Mouse (Mus musculus): ENCODE data around the gene Atad1. TPM values are rescaled to one million over a fixed set of nuclear protein-coding genes. Genes with fewer than 3 reads are reported as not detected.

Gene Atad1
- total and polyA plus RNA-seq, 2 experiments from 2014 or later, result 61.5 to 107 TPM

DNA sequence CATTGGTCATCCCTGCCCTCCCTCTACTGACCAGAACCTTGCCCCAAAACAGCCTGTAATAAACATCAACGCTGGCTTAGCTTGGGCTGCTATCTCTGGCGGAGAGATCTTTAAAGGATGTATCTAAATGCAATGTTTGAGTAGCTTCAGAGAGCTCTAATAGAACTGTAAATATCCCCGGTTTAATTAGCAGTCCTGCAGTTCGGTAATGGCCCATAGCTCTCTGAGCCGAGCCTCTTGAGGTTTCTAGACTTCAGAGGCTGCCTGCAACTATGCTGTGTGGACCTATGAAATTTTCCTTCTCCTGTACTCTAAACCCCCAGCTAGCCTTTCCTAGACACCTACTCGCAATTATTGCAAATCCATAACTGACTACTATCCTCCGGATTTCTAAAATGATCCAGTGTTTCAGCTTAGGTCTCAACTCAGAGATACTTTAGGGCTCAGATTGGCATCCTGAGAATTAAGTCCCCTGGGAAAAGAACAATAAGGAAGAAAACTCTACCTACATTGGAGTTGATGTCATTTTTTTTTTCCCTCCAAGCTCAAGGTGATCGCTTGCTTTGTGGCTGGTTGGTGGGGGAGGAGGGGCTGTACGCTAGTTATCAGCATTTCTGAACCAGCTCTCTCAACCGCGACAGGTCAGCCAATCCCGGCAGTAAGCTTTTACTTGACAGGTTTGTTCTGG is 15.7 kb upstream of the Atad1 start:
- no peak for ATAC-seq (ENCODE audit: insufficient read depth, low read depth)
- H3K27me3 ChIP-seq (ENCODE audit: control insufficient read depth, insufficient read depth, low read length), result 0 out of 2 replicates have a peak, but pooled peaks cover 5% of the 10 kb centered on the region
- H3K4me3 ChIP-seq (ENCODE audit: low read depth, low read length), result peak overlapping the region; percentile 82
- H3K9me3 ChIP-seq (replicated peaks; ENCODE audit: control insufficient read depth, low read length), result no peaks in the 10 kb centered on the region
- peak; percentile 78 for DNase-seq (ENCODE audit: low spot score)
- peak overlapping the region; percentile 97 for H3K27ac ChIP-seq (ENCODE audit: low read depth)
- 8% methylated on average over 12 of the region's 12 CpGs for WGBS
- peak overlapping the region; percentile 99 for H3K4me2 ChIP-seq (ENCODE audit: low read depth, low read length)
- TF ChIP-seq CTCF (IDR thresholded peaks at IDR 0.05; ENCODE audit: low read depth), result no peak
- no peak for TF ChIP-seq EP300 (IDR thresholded peaks at IDR 0.05; ENCODE audit: low read depth)
- H3K9ac ChIP-seq (replicated peaks; ENCODE audit: low read depth, low read length), result peak overlapping the region; percentile 72
- no peaks in the 10 kb centered on the region for H3K36me3 ChIP-seq (replicated peaks; ENCODE audit: control insufficient read depth, insufficient read depth, low read length)
- H3K4me1 ChIP-seq (ENCODE audit: control insufficient read depth, insufficient read depth), result peaks cover 14% of the 10 kb centered on the region

DNA sequence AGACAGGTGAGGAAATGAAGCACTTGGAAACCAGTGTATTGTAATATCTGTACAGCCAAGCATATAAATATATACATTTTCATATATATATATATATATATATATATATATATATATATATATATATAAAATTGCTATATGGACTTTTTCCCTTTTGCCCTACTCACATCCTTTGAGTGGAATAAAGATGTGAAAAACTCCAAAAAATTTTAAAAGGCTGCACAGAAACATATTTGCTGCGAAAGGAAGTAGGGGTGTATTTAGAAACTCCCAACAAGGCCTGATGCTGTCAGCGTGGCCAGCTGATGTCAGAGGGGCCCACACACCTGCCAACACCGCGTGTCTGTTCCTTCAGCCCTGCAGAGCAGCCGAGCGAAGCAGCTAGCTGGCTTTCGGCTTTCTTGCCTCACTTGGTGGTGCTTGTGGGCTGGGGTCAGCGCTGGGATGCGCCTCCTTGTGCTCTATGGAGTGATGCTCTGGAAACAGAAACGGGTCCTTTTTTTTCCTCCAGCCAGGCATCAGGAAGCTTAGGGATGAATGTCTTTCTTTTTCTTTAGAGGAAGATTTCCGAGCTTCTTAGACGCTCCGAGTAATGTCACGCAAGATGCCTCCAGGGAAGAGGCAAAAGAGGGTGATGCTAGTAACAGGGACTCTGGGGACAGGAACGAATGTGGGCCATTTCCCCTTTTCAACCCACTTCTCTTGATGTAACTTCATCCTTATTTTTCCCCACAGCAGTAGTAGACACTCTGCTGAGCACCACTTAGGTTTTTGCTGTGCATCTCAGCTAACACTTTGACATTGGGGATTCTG is 14.8 kb upstream of the Atad1 start:
- TF ChIP-seq EP300 (IDR thresholded peaks at IDR 0.05; ENCODE audit: low read depth) (no peak), CTCF (IDR thresholded peaks at IDR 0.05; ENCODE audit: low read depth) (no peak)
- no peak overlapping the region for H3K9ac ChIP-seq (replicated peaks; ENCODE audit: low read depth, low read length)
- DNase-seq (ENCODE audit: low spot score) (no peak), ATAC-seq (ENCODE audit: insufficient read depth, low read depth) (no peak)
- H3K9me3 ChIP-seq (replicated peaks; ENCODE audit: control insufficient read depth, low read length), result no peaks in the 10 kb centered on the region
- peaks cover 9% of the 10 kb centered on the region; the same call in 1 of the 2 replicates for H3K4me1 ChIP-seq (ENCODE audit: control insufficient read depth, insufficient read depth)
- no peak overlapping the region for H3K4me3 ChIP-seq (ENCODE audit: low read depth, low read length)
- H3K27ac ChIP-seq (ENCODE audit: low read depth), result no peak overlapping the region
- WGBS, result 44% methylated on average over 15 of the region's 15 CpGs
- H3K4me2 ChIP-seq (ENCODE audit: low read depth, low read length), result no peak overlapping the region; the same call in 1 of the 2 replicates
- no peaks in the 10 kb centered on the region for H3K36me3 ChIP-seq (replicated peaks; ENCODE audit: control insufficient read depth, insufficient read depth, low read length)
- 0 out of 2 replicates have a peak, but pooled peaks cover 5% of the 10 kb centered on the region for H3K27me3 ChIP-seq (ENCODE audit: control insufficient read depth, insufficient read depth, low read length)

DNA sequence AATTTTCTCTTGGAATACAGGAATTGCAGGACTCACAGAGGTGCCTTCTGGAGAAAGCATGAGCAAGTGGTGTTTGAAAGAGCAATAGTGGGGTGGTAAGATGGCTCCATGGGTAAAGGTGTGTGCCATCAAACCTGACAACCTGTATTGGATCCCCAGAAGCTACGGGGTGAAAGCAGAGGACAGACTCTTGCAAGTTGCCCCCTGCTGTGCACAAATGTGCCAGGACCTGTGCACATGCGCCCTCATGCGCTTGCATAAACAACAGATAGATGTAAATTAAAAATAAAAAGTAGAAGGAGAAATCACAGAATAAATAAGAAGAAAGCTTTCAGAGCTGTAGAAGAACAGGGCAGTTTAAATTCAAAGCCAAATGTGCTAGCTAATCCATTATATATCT is 13.8 kb upstream of the Atad1 start:
- Histone ChIP-seq H3K4me3 (ENCODE audit: low read depth, low read length) (no peak overlapping the region), H3K9me3 (replicated peaks; ENCODE audit: control insufficient read depth, low read length) (no peaks in the 10 kb centered on the region), H3K27ac (ENCODE audit: low read depth) (no peak overlapping the region), H3K36me3 (replicated peaks; ENCODE audit: control insufficient read depth, insufficient read depth, low read length) (no peaks in the 10 kb centered on the region), H3K27me3 (ENCODE audit: control insufficient read depth, insufficient read depth, low read length) (0 out of 2 replicates have a peak, but pooled peaks cover 5% of the 10 kb centered on the region), H3K9ac (replicated peaks; ENCODE audit: low read depth, low read length) (no peak overlapping the region), H3K4me1 (ENCODE audit: control insufficient read depth, insufficient read depth) (peaks cover 6% of the 10 kb centered on the region; the same call in 1 of the 2 replicates), H3K4me2 (ENCODE audit: low read depth, low read length) (no peak overlapping the region)
- DNase-seq (ENCODE audit: low spot score), result no peak
- ATAC-seq (ENCODE audit: insufficient read depth, low read depth), result no peak
- TF ChIP-seq EP300 (IDR thresholded peaks at IDR 0.05; ENCODE audit: low read depth) (no peak), CTCF (IDR thresholded peaks at IDR 0.05; ENCODE audit: low read depth) (no peak)
- WGBS, result 82% methylated on average over 3 of the region's 3 CpGs

DNA sequence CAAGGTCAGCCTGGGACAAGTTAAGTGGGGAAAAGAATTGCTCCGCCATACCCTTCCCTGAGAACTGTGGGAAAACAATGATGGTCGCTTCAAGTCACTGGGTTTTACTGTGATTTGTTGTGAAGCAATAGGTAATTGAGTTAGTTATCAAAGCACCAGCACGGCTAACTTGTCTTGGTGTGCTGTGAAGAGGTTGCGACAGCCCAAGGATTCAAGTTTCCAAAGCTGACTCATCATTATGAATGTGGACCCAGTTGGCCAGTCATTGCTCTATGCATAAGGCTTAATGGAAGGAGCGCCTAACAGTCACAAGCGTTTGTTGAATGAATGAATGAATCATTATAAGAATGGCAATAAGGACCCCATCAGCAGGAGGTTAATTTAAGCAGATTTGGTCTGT is 12.8 kb upstream of the Atad1 start:
- WGBS, result 86% methylated on average over 6 of the region's 6 CpGs
- TF ChIP-seq CTCF (IDR thresholded peaks at IDR 0.05; ENCODE audit: low read depth) (no peak), EP300 (IDR thresholded peaks at IDR 0.05; ENCODE audit: low read depth) (no peak)

DNA sequence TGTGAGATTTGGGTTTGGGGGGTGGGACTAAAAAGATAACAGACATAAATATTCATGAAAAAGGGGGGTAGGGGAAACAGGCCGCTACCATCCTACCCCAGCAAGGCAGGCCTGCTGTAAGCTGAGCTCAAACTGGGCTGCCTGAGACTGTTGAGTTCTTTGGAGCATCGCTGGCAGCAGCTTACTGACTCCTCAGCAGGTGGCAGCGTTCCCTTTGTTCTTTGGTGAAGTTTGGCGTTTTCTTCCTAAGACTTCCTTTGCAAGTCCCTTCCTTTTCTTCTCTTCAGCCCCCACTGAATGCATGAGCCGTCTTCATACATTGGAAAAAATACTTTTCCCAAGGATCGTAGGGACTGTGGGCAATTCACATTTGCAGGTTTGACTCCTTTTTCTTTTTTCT is 9.8 kb upstream of the Atad1 start:
- 28% methylated on average over 6 of the region's 6 CpGs for WGBS

More for the DNA sequence above, 12.8 kb upstream of the Atad1 start:
- Histone ChIP-seq H3K36me3 (replicated peaks; ENCODE audit: control insufficient read depth, insufficient read depth, low read length) (no peaks in the 10 kb centered on the region), H3K4me2 (ENCODE audit: low read depth, low read length) (no peak overlapping the region), H3K27me3 (ENCODE audit: control insufficient read depth, insufficient read depth, low read length) (0 out of 2 replicates have a peak, but pooled peaks cover 5% of the 10 kb centered on the region), H3K4me3 (ENCODE audit: low read depth, low read length) (no peak overlapping the region), H3K4me1 (ENCODE audit: control insufficient read depth, insufficient read depth) (peaks cover 6% of the 10 kb centered on the region; the same call in 1 of the 2 replicates), H3K9me3 (replicated peaks; ENCODE audit: control insufficient read depth, low read length) (no peaks in the 10 kb centered on the region), H3K27ac (ENCODE audit: low read depth) (no peak overlapping the region), H3K9ac (replicated peaks; ENCODE audit: low read depth, low read length) (no peak overlapping the region)
- no peak for ATAC-seq (ENCODE audit: insufficient read depth, low read depth)
- DNase-seq (ENCODE audit: low spot score), result no peak

More for the DNA sequence above, 9.8 kb upstream of the Atad1 start:
- Histone ChIP-seq H3K4me1 (ENCODE audit: control insufficient read depth, insufficient read depth) (no peaks in the 10 kb centered on the region), H3K27me3 (ENCODE audit: control insufficient read depth, insufficient read depth, low read length) (0 out of 2 replicates have a peak, but pooled peaks cover 2% of the 10 kb centered on the region), H3K9me3 (replicated peaks; ENCODE audit: control insufficient read depth, low read length) (no peaks in the 10 kb centered on the region), H3K36me3 (replicated peaks; ENCODE audit: control insufficient read depth, insufficient read depth, low read length) (no peaks in the 10 kb centered on the region), H3K27ac (ENCODE audit: low read depth) (no peak overlapping the region), H3K4me3 (ENCODE audit: low read depth, low read length) (no peak overlapping the region), H3K9ac (replicated peaks; ENCODE audit: low read depth, low read length) (no peak overlapping the region), H3K4me2 (ENCODE audit: low read depth, low read length) (no peak overlapping the region)
- TF ChIP-seq EP300 (IDR thresholded peaks at IDR 0.05; ENCODE audit: low read depth) (no peak), CTCF (IDR thresholded peaks at IDR 0.05; ENCODE audit: low read depth) (peak; percentile 51)
- ATAC-seq (ENCODE audit: insufficient read depth, low read depth) (no peak), DNase-seq (ENCODE audit: low spot score) (peak; percentile 32)
